Mouse (Mus musculus): ENCODE data around the gene Mllt10.

- no peak for TF ChIP-seq CTCF (IDR thresholded peaks at IDR 0.05; ENCODE audit: low read depth)
- no peak for TF ChIP-seq EP300 (IDR thresholded peaks at IDR 0.05; ENCODE audit: low read depth)
These were observed 133.3 kb downstream of the Mllt10 start for GRCm38 (mm10) chr2:18188367-18188766.

All from liver, embryonic 14.5 days (tissue).